In genomic region chr16:55847679-55848078, GRCm38 (mm10) we compare ENCODE assay signal across 22 mouse cellular contexts. TPM values are rescaled to one million over a fixed set of nuclear protein-coding genes. Genes with fewer than 3 reads are reported as not detected.
DNase-seq lines count a peak whose midpoint lies in the region; ATAC-seq lines count a peak whose summit lies in the region.
"Had no signal": no experiment of that assay in that cellular context is flagged by ENCODE, and none has a peak within 500 bp of the region (broad histone marks: within the 10 kb centered on the region; RNA-seq: fewer than 3 reads in every experiment).

No protein-coding gene starts in this region.

- peak; percentile 60 for ATAC-seq in CD4-positive, CD25-positive, alpha-beta regulatory T cell, adult 4 months
- ATAC-seq in activated CD4-positive, CD25-positive, alpha-beta regulatory T cell, adult 4 months = peak; percentile 33
- ATAC-seq in megakaryocyte, adult 5-6 weeks (ENCODE audit: poor library complexity, severe bottlenecking) = no peak
- ATAC-seq: forebrain, embryonic 15.5 days; hindbrain, embryonic 16.5 days; intestine, embryonic 15.5 days; Patski had no signal

- peak; percentile 27 for DNase-seq in retina, embryonic 14.5 days (ENCODE audit: low spot score)
- DNase-seq in retina, postnatal 1 day = no peak
- no peak for DNase-seq in neural tube, embryonic 10.5 days (ENCODE audit: extremely low spot score, low spot score)
- no peak for DNase-seq in layer of hippocampus, adult 9-10 months (ENCODE audit: low spot score)
- DNase-seq: adrenal gland, adult 2 months; adrenal gland, postnatal 25 days; cerebellum, adult 11-12 months; cerebellum, adult 8-10 months; cerebellum, postnatal 10 days; cerebellum, postnatal 36 days; embryo, embryonic 11 days; gastrocnemius, postnatal 25 days; heart, adult 2 months; heart, postnatal 14 days; kidney, adult 11 months had no signal

RNA-seq across cellular contexts. Expression of gene Nfkbiz, which starts 9.0 kb away (rescaled TPM):
- 10 to 100 TPM; 33.2 to 39.6 TPM for polyA plus RNA-seq in CD4-positive, CD25-positive, alpha-beta regulatory T cell, adult 4 months (2017; shearing (Covaris generic))
- polyA plus RNA-seq in activated CD4-positive, CD25-positive, alpha-beta regulatory T cell, adult 4 months (2017; shearing (Covaris generic)) = 10 to 100 TPM; 28.6 to 30.5 TPM
- total RNA-seq in megakaryocyte, adult 5-6 weeks (2015) = 33.3 and 44.9 TPM in 2 replicates
- 31.2 and 32.7 TPM in 2 replicates for total RNA-seq in megakaryocyte, adult 5-6 weeks (2017)

RNA-seq across cellular contexts. Expression of gene Nxpe3, which starts 47.4 kb away (rescaled TPM):
- polyA plus RNA-seq in CD4-positive, CD25-positive, alpha-beta regulatory T cell, adult 4 months (2017; shearing (Covaris generic)) = 10 to 100 TPM; 13.6 to 27.9 TPM
- 10 to 100 TPM; 15.0 to 28.2 TPM for polyA plus RNA-seq in activated CD4-positive, CD25-positive, alpha-beta regulatory T cell, adult 4 months (2017; shearing (Covaris generic))
- total RNA-seq in megakaryocyte, adult 5-6 weeks (2015) = 1.4 and 2.1 TPM in 2 replicates
- 2.4 and 2.8 TPM in 2 replicates for total RNA-seq in megakaryocyte, adult 5-6 weeks (2017)
